Mouse (Mus musculus): ENCODE results near the gene Gm10961.
"Not testable (repeated sequence)": the region's sequence is repeated elsewhere in the genome, so short reads cannot be mapped to it uniquely, and the experiment has no call there.

The Gm10961 gene

GRCm38 (mm10) chr3:107617800-107618199 is 13.3 kb upstream of the Gm10961 start:
- no peak for DNase-seq

GRCm38 (mm10) chr3:107619911-107620310 is 11.2 kb upstream of the Gm10961 start:
- no peak for DNase-seq

GRCm38 (mm10) chr3:107621286-107622075 is 9.6 kb upstream of the Gm10961 start:
- DNase-seq = no peak

- DNase-seq = no peak
Measured at GRCm38 (mm10) chr3:107622537-107622936, 8.6 kb upstream of the Gm10961 start.

GRCm38 (mm10) chr3:107624424-107624823 is 6.7 kb upstream of the Gm10961 start:
- DNase-seq = no peak

GRCm38 (mm10) chr3:107625536-107625935 is 5.6 kb upstream of the Gm10961 start:
- DNase-seq = no peak

- DNase-seq = no peak
Measured at GRCm38 (mm10) chr3:107626751-107627150, 4.4 kb upstream of the Gm10961 start.

- DNase-seq = no peak
Measured at GRCm38 (mm10) chr3:107627641-107628040, 3.5 kb upstream of the Gm10961 start.

- no peak for DNase-seq
Measured at GRCm38 (mm10) chr3:107628551-107628950, 2.6 kb upstream of the Gm10961 start.

- DNase-seq = no peak
Measured at GRCm38 (mm10) chr3:107629411-107629810, 1.7 kb upstream of the Gm10961 start.

GRCm38 (mm10) chr3:107631523-107631958 is 419 bp downstream of the Gm10961 start, which contains the start of gene Strip1:
Strip1 (minus strand) TSS chr3:107631694.
- peak; percentile 94 for DNase-seq

GRCm38 (mm10) chr3:107632786-107633185 is 1.7 kb downstream of the Gm10961 start:
- no peak for DNase-seq

GRCm38 (mm10) chr3:107633906-107634305 is 2.8 kb downstream of the Gm10961 start:
- DNase-seq = no peak

GRCm38 (mm10) chr3:107635836-107636235 is 4.7 kb downstream of the Gm10961 start:
- no peak for DNase-seq

GRCm38 (mm10) chr3:107636236-107636635 is 5.1 kb downstream of the Gm10961 start:
- DNase-seq = no peak

GRCm38 (mm10) chr3:107637606-107638172 is 6.6 kb downstream of the Gm10961 start:
- DNase-seq = no peak

GRCm38 (mm10) chr3:107646947-107647346 is 15.8 kb downstream of the Gm10961 start:
- DNase-seq = no peak

GRCm38 (mm10) chr3:107650276-107650675 is 19.2 kb downstream of the Gm10961 start:
- not testable (repeated sequence) for DNase-seq

- DNase-seq = no peak
Measured at GRCm38 (mm10) chr3:107652968-107653367, 21.8 kb downstream of the Gm10961 start.

- DNase-seq = no peak
Measured at GRCm38 (mm10) chr3:107654861-107655260, 23.7 kb downstream of the Gm10961 start.

- no peak for DNase-seq
Measured at GRCm38 (mm10) chr3:107655491-107655890, 24.4 kb downstream of the Gm10961 start.

GRCm38 (mm10) chr3:107656151-107656550 is 25.0 kb downstream of the Gm10961 start:
- no peak for DNase-seq

GRCm38 (mm10) chr3:107656888-107657287 is 25.8 kb downstream of the Gm10961 start:
- DNase-seq = no peak

GRCm38 (mm10) chr3:107659000-107659399 is 27.9 kb downstream of the Gm10961 start:
- no peak for DNase-seq
